Mouse (Mus musculus): ENCODE data around the gene Sv2c. TPM values are rescaled to one million over a fixed set of nuclear protein-coding genes. Genes with fewer than 3 reads are reported as not detected.
A peak's percentile ranks its signal among the peaks of the same experiment; 100 is the strongest.

The Sv2c gene
- polyA plus RNA-seq, 1 experiment from 2014 or later = 21.6 TPM

DNA sequence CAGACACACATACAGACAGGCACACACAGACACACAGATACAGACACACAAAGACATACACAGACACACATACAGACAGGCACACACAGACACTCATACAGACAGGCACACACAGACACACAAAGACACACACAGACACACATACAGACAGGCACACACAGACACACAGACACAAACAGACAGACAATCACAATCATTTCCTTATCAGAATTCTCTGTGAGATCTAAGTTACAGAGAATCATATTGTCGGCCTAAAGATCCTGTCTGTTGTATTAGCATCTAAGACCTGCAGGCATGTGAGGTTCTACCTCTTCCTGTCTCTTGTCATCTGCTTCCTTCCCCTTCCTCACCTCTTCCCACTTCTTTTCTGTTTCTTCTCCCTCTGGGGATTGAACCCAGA, 168.7 kb downstream of the Sv2c start:
- H3K36me3 ChIP-seq = no peaks in the 10 kb centered on the region
- 91% methylated on average over 1 of the region's 1 CpGs for WGBS
- ATAC-seq (ENCODE audit: low FRiP score) = no peak
- H3K9me3 ChIP-seq = no peaks in the 10 kb centered on the region
- H3K4me3 ChIP-seq = no peak overlapping the region
- no peak overlapping the region; the same call in 1 of the 2 replicates for H3K27ac ChIP-seq
- peaks cover 50% of the 10 kb centered on the region for H3K4me1 ChIP-seq (replicated peaks)
- no peak overlapping the region for H3K4me2 ChIP-seq
- no peak overlapping the region for H3K9ac ChIP-seq
- no peaks in the 10 kb centered on the region for H3K27me3 ChIP-seq

DNA sequence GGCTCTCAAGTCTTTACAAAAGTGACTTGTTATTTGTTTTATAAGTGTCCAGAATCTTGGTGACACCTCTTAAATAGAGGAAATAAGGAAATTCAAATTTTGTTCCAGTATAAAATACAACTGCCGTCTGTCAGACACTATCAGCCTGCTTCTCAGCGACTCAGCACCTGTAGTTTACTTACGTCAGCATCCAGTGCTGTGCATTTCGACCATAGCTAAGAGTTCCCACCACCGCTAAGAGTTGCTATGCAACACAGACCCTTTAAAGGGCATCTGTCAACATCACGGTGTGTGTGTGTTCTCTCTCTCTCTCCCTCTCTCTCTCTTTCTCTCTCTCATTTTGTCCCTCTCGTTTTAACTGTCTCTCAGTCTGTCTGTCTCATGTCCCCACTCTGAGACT, 170.5 kb downstream of the Sv2c start:
- Histone ChIP-seq H3K36me3 (no peaks in the 10 kb centered on the region), H3K9ac (0 out of 2 replicates have a peak overlapping the region, but pooled peaks have one; percentile 64), H3K4me2 (peak overlapping the region; percentile 58), H3K4me3 (peak overlapping the region; percentile 32; the same call in 1 of the 2 replicates), H3K9me3 (no peaks in the 10 kb centered on the region), H3K27me3 (no peaks in the 10 kb centered on the region), H3K27ac (no peak overlapping the region), H3K4me1 (replicated peaks) (peaks cover 46% of the 10 kb centered on the region)
- ATAC-seq (ENCODE audit: low FRiP score) = peak; percentile 47; the same call in 1 of the 2 replicates
- WGBS = 14% methylated on average over 7 of the region's 7 CpGs

GRCm38 (mm10) chr13:95961191-95961791, 171.1 kb downstream of the Sv2c start:
- no peaks in the 10 kb centered on the region for H3K36me3 ChIP-seq
- H3K9ac ChIP-seq = peak overlapping the region; percentile 64
- H3K4me3 ChIP-seq = peak overlapping the region; percentile 32
- no peaks in the 10 kb centered on the region for H3K27me3 ChIP-seq
- peak overlapping the region; percentile 19; the same call in 1 of the 2 replicates for H3K27ac ChIP-seq
- peak overlapping the region; percentile 58 for H3K4me2 ChIP-seq
- WGBS = 11% methylated on average over 29 of the region's 29 CpGs
- H3K9me3 ChIP-seq = no peaks in the 10 kb centered on the region
- H3K4me1 ChIP-seq (replicated peaks) = peaks cover 46% of the 10 kb centered on the region
- peak; percentile 37 for ATAC-seq (ENCODE audit: low FRiP score)

DNA sequence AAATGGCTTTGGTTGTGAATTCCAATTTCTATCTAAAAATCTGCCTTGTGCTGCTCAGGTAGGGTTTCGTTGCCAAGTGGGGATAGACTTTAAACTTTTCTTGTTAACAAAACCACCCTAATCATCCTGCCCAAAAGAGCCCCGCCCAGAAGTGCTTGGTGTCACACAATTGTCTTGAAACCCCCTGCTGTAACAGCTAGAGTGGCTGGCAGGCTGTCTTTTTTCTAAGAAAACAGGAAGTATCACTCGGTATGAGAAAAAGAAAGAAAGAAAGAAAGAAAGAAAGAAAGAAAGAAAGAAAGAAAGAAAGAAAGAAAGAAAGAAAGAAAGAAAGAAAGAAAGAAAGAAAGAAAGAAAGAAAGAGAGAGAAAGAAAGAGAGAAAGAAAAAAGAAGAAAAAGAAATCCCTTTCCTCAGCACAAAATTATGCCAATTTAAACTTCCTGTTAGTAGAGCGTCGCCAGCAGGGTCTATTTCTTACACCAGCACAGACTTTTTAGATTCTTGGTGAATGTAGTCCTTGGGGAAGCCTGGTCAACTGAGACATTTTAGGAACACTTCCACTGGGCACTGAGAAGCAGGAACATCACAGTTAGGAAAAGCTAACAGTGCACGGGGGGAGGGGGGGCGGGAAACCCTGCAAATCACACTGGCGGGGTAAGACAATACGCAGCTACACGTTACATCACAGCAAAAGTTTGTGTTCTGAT, 171.7 kb downstream of the Sv2c start:
- H3K4me3 ChIP-seq = peak overlapping the region; percentile 32
- ATAC-seq (ENCODE audit: low FRiP score) = 0 out of 2 replicates have a peak, but pooled peaks have one; percentile 2
- H3K4me1 ChIP-seq (replicated peaks) = peaks cover 46% of the 10 kb centered on the region
- H3K27ac ChIP-seq = no peak overlapping the region; the same call in 1 of the 2 replicates
- peak overlapping the region; percentile 58 for H3K4me2 ChIP-seq
- peak overlapping the region; percentile 64 for H3K9ac ChIP-seq
- H3K9me3 ChIP-seq = no peaks in the 10 kb centered on the region
- no peaks in the 10 kb centered on the region for H3K36me3 ChIP-seq
- H3K27me3 ChIP-seq = no peaks in the 10 kb centered on the region
- 9% methylated on average over 10 of the region's 10 CpGs for WGBS

DNA sequence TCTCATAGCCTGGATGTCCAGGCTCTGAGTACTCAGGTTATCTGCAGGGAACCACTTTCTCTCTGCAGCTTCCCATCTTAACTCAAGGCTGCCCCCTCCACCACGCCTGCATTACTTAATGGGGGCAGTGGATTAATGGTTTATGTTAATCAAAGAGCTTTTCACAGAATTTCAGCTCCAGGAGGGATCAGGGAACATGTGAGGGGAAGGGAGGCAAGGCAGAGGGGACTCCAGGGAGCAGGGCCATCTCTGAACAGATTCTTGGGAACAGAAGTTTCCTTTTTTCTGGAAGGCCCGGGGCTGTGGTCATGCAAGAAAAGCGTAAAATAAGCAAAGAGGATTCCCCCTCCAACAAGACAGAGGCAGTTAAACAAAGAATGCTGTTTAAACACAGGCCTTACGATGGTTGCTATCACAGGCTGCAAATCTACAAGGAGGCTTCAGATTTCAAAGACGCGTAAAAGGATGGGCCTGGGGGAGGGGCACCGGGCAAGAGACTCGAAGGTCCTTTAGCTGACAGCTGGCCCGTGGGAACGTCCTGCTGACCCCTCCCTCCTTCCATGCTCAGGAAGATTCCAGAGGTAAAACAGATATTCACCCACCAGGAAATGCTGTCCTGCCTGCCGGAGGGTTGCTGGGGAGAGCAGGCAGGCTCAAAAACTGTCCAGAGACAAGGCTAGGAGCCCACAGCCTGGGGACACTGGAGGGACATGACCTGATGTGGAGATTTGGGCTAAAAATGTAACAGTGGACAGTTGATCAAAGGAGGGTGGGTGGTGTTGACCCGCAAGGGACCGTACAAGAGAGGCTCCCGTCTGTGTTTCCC, 172.5 kb downstream of the Sv2c start:
- H3K9me3 ChIP-seq = no peaks in the 10 kb centered on the region
- H3K4me2 ChIP-seq = peak overlapping the region; percentile 36
- no peak overlapping the region for H3K4me3 ChIP-seq
- no peaks in the 10 kb centered on the region for H3K36me3 ChIP-seq
- H3K9ac ChIP-seq = peak overlapping the region; percentile 55; the same call in 1 of the 2 replicates
- 3% methylated on average over 14 of the region's 14 CpGs for WGBS
- ATAC-seq (ENCODE audit: low FRiP score) = no peak
- H3K27me3 ChIP-seq = no peaks in the 10 kb centered on the region
- H3K4me1 ChIP-seq (replicated peaks) = peaks cover 39% of the 10 kb centered on the region
- peak overlapping the region; percentile 70 for H3K27ac ChIP-seq

GRCm38 (mm10) chr13:95957134-95957533, 175.2 kb downstream of the Sv2c start:
- no peak for ATAC-seq (ENCODE audit: low FRiP score)
- Histone ChIP-seq H3K9me3 (no peaks in the 10 kb centered on the region), H3K4me3 (no peak overlapping the region), H3K27ac (no peak overlapping the region), H3K9ac (no peak overlapping the region), H3K36me3 (no peaks in the 10 kb centered on the region), H3K27me3 (no peaks in the 10 kb centered on the region), H3K4me1 (replicated peaks) (peaks cover 37% of the 10 kb centered on the region), H3K4me2 (no peak overlapping the region)
- 85% methylated on average over 10 of the region's 10 CpGs for WGBS

DNA sequence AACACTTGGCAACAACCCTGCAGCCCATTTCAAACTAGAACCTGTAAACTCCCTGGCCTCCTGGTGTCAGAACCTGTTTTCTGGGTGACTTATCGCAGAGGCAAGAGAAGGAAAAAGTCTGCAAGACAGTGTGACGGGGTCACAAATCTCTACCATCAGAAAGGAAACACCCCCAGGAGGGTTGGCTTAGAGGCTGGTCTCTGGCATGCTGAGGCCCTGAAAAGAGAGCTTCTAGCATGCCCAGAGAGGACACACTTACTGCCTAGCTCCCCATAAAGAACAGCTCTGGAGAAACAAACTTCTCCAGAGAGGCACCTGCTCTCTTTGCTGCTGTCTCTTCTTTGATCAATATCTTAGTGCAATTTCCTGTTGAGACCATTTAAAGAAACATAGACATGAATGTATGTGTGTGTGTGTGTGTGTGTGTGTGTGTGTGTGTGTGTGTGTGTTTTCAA, 176.0 kb downstream of the Sv2c start:
- no peaks in the 10 kb centered on the region for H3K36me3 ChIP-seq
- WGBS = 84% methylated on average over 2 of the region's 2 CpGs
- no peak overlapping the region for H3K27ac ChIP-seq
- no peak overlapping the region for H3K4me2 ChIP-seq
- peaks cover 30% of the 10 kb centered on the region for H3K4me1 ChIP-seq (replicated peaks)
- no peaks in the 10 kb centered on the region for H3K9me3 ChIP-seq
- no peak overlapping the region for H3K4me3 ChIP-seq
- no peaks in the 10 kb centered on the region for H3K27me3 ChIP-seq
- no peak for ATAC-seq (ENCODE audit: low FRiP score)
- H3K9ac ChIP-seq = no peak overlapping the region

- no peak overlapping the region for H3K4me3 ChIP-seq
- H3K9ac ChIP-seq = no peak overlapping the region
- peaks cover 20% of the 10 kb centered on the region for H3K4me1 ChIP-seq (replicated peaks)
- no peak for ATAC-seq (ENCODE audit: low FRiP score)
- 90% methylated on average over 5 of the region's 5 CpGs for WGBS
- H3K4me2 ChIP-seq = no peak overlapping the region
- H3K27me3 ChIP-seq = no peaks in the 10 kb centered on the region
- H3K9me3 ChIP-seq = no peaks in the 10 kb centered on the region
- H3K27ac ChIP-seq = no peak overlapping the region
- H3K36me3 ChIP-seq = no peaks in the 10 kb centered on the region
Measured at GRCm38 (mm10) chr13:95955204-95955603, 177.2 kb downstream of the Sv2c start.

DNA sequence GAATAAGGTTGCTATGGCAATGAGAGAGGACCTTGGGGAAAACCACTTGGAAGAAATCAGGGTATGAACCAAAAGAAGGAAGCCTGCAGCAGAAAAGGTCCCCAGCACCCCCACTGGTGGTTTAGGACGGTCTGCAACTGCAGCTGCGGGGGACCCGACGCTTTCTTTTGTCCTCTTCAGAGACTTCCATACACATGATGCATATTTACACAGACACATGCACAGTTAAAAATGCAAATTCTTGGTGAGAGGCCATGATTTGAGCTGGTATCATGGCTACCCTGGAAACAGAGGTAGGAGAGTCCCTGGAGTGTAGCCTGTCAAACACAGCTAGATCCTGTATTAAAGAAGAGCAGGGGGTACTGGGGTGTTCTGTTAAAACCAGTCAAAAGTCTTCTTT, 178.7 kb downstream of the Sv2c start:
- Histone ChIP-seq H3K27ac (peak overlapping the region; percentile 69; the same call in 1 of the 2 replicates), H3K27me3 (no peaks in the 10 kb centered on the region), H3K9me3 (no peaks in the 10 kb centered on the region), H3K4me1 (replicated peaks) (peaks cover 11% of the 10 kb centered on the region), H3K4me2 (no peak overlapping the region), H3K4me3 (no peak overlapping the region), H3K9ac (no peak overlapping the region), H3K36me3 (no peaks in the 10 kb centered on the region)
- WGBS = 25% methylated on average over 4 of the region's 4 CpGs
- peak; percentile 44; the same call in 1 of the 2 replicates for ATAC-seq (ENCODE audit: low FRiP score)

DNA sequence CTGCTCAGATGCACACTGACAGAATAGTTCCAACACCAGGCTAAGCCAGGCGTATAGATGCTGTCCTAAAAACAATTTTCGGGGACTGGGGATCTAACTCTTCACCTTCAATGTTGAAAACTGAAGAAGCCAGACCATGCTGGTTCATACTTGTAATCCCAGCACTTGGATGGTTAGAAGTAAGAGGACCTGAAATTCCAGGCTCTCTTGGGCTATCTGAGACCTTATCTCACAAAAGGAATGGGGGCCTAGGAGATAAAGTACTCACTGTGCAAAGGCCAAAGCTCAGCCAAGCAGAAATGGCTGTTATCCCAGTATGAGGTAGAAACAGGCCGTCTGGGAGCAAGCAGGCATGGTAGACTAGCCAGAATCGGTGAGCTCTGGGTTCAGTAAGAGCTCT, 180.1 kb downstream of the Sv2c start:
- 84% methylated on average over 4 of the region's 4 CpGs for WGBS
- no peak overlapping the region for H3K4me3 ChIP-seq
- no peak overlapping the region for H3K9ac ChIP-seq

GRCm38 (mm10) chr13:95951098-95951894, 181.1 kb downstream of the Sv2c start:
- Histone ChIP-seq H3K36me3 (no peaks in the 10 kb centered on the region), H3K9ac (no peak overlapping the region), H3K4me3 (no peak overlapping the region), H3K27ac (no peak overlapping the region), H3K9me3 (no peaks in the 10 kb centered on the region), H3K27me3 (no peaks in the 10 kb centered on the region), H3K4me2 (no peak overlapping the region), H3K4me1 (replicated peaks) (peaks cover 11% of the 10 kb centered on the region)
- ATAC-seq (ENCODE audit: low FRiP score) = no peak
- WGBS = 66% methylated on average over 7 of the region's 7 CpGs

More for the DNA sequence above, 180.1 kb downstream of the Sv2c start:
- no peaks in the 10 kb centered on the region for H3K9me3 ChIP-seq
- H3K27ac ChIP-seq = no peak overlapping the region
- peaks cover 11% of the 10 kb centered on the region for H3K4me1 ChIP-seq (replicated peaks)
- H3K36me3 ChIP-seq = no peaks in the 10 kb centered on the region
- H3K4me2 ChIP-seq = no peak overlapping the region
- H3K27me3 ChIP-seq = no peaks in the 10 kb centered on the region
- no peak for ATAC-seq (ENCODE audit: low FRiP score)
